Mouse (Mus musculus) liver, embryonic 14.5 days (tissue): ENCODE measurements around the gene Jaml. TPM values are rescaled to one million over a fixed set of nuclear protein-coding genes. Genes with fewer than 3 reads are reported as not detected.

Experiments
- ATAC-seq: fragments of 200-750 bp; cut with Nextera tagmentation; 2 replicates; pipeline ENCODE4 v1.8.0; 2017; ENCODE audit warnings: moderate number of reproducible peaks, mild to moderate bottlenecking, moderate library complexity; ENCODE audit not compliant: insufficient read depth
- DNase-seq, 3 experiments: peaks; one replicate each; pipeline ENCODE4 v3.0.0-alpha.2; 2012 to 2013; ENCODE audit warnings: low read depth in 3 of 3, low spot score in 3 of 3
- H3K27ac ChIP-seq: fragments of 300-500 bp; sonication (generic); 2 replicates; pipeline ENCODE4 v1.5.1; 2014; ENCODE audit warnings: moderate library complexity, mild to moderate bottlenecking, control low read depth, inconsistent platforms
- H3K27me3 ChIP-seq: fragments of 300-500 bp; sonication (generic); 2 replicates; pipeline ENCODE4 v1.6.1; 2014; ENCODE audit warnings: mild to moderate bottlenecking, low read length, moderate library complexity; ENCODE audit not compliant: control insufficient read depth, insufficient read depth
- H3K36me3 ChIP-seq: fragments of 300-500 bp; sonication (generic); replicated peaks from 2 replicates; pipeline ENCODE4 v1.6.1; 2014; ENCODE audit warnings: low read depth; ENCODE audit not compliant: control insufficient read depth, insufficient read depth
- H3K4me1 ChIP-seq, 2 experiments: fragments of 200-500 bp in 1 of 2; fragments of 300-500 bp in 1 of 2; sonication (generic) in 1 of 2; replicated peaks; 2 replicates each; pipeline ENCODE4 v1.6.1; 2012 to 2014; ENCODE audit warnings: antibody characterized with exemption in 1 of 2, inconsistent platforms in 1 of 2, low read length in 1 of 2; ENCODE audit not compliant: control insufficient read depth in 2 of 2, insufficient read depth in 2 of 2
- H3K4me2 ChIP-seq: fragments of 300-500 bp; sonication (generic); 2 replicates; pipeline ENCODE4 v1.6.1; 2014; ENCODE audit warnings: low read depth, mild to moderate bottlenecking, control low read depth, moderate library complexity
- H3K4me3 ChIP-seq, 2 experiments: fragments of 200-500 bp in 1 of 2; fragments of 300-500 bp in 1 of 2; sonication (generic) in 1 of 2; 2 replicates each; pipeline ENCODE4 v1.5.1; 2012 to 2014; ENCODE audit warnings: low read depth in 2 of 2, low read length in 2 of 2, mild to moderate bottlenecking in 2 of 2, control low read depth in 1 of 2, inconsistent platforms in 1 of 2, moderate library complexity in 1 of 2; ENCODE audit not compliant: insufficient read depth in 1 of 2
- H3K9ac ChIP-seq: fragments of 300-500 bp; sonication (generic); replicated peaks from 2 replicates; pipeline ENCODE4 v1.6.1; 2014; ENCODE audit warnings: mild to moderate bottlenecking, control low read depth, moderate library complexity
- H3K9me3 ChIP-seq: fragments of 300-500 bp; sonication (generic); 2 replicates; pipeline ENCODE4 v1.6.1; 2016; ENCODE audit warnings: low read length, mixed read lengths; ENCODE audit not compliant: control insufficient read depth
- CTCF ChIP-seq: IDR thresholded peaks from 2 replicates; pipeline ENCODE4 v1.5.1; 2016; ENCODE audit warnings: antibody characterized with exemption, low read depth, control low read depth
- EP300 ChIP-seq: IDR thresholded peaks from 2 replicates; pipeline ENCODE4 v1.6.1; 2016; ENCODE audit warnings: antibody characterized with exemption, low read depth
- WGBS: fragments of 180-500 bp; shearing (Covaris S2); extraction: QIAGEN DNeasy Blood & Tissue Kit; methylation state at CpG from one replicate; pipeline ENCODE4 v1.1.7; 2014; ENCODE audit not compliant: insufficient replicate concordance; 5-methylcytosine and 5-hydroxymethylcytosine counted together
- polyA plus RNA-seq, 2 experiments: library from polyadenylated mRNA; depleted of rRNA in 1 of 2; stranded (reverse) in 1 of 2; unstranded in 1 of 2; fragments of >200 nt; fragmentation: Nextera tagmentation in 1 of 2; extraction: Ambion mirVana in 1 of 2; gene quantifications; 2 replicates each; pipeline versions ENCODE4 v1.2.1 to v1.2.3; 2012 to 2014

Gene Jaml
- polyA plus RNA-seq, 2 experiments, result 0.09 to 0.25 TPM

- peaks cover 35% of the 10 kb centered on the region for H3K27me3 ChIP-seq
These were observed 59.4 kb downstream of the Jaml start, which contains the start of gene Scn4b for GRCm38 (mm10) chr9:45138191-45139032. Gene Scn4b, plus strand, starts transcription at chr9:45138395.

GRCm38 (mm10) chr9:45139082-45139481, 60.1 kb downstream of the Jaml start:
- 11% methylated on average over 7 of the region's 7 CpGs for WGBS
- no peaks in the 10 kb centered on the region for H3K9me3 ChIP-seq
- ATAC-seq (no peak), DNase-seq (no peak)
- peak overlapping the region; percentile 43 for H3K4me2 ChIP-seq
- H3K4me3 ChIP-seq, result peak overlapping the region in 1 of 2 experiments; percentile 23; a peak in 2 of 4 replicates
- TF ChIP-seq CTCF (no peak), EP300 (no peak)
- H3K9ac ChIP-seq, result no peak overlapping the region
- peaks cover 35% of the 10 kb centered on the region for H3K27me3 ChIP-seq
- H3K36me3 ChIP-seq, result no peaks in the 10 kb centered on the region
- no peak overlapping the region for H3K27ac ChIP-seq
- peaks cover 0 to 2% of the 10 kb centered on the region in 2 experiments; a peak in 1 of 4 replicates for H3K4me1 ChIP-seq

More at GRCm38 (mm10) chr9:45138191-45139032, 59.4 kb downstream of the Jaml start, which contains the start of gene Scn4b:
- Histone ChIP-seq H3K9ac (no peak within 1 kb of the TSS), H3K36me3 (no peaks in the 10 kb centered on the region), H3K4me2 (peak within 1 kb of the TSS; percentile 43), H3K4me1 (peaks cover 0 to 2% of the 10 kb centered on the region in 2 experiments; a peak in 2 of 4 replicates), H3K27ac (no peak within 1 kb of the TSS), H3K9me3 (no peaks in the 10 kb centered on the region), H3K4me3 (peak within 1 kb of the TSS; percentile 23 to 27)
- 1% methylated on average over 76 of the region's 76 CpGs for WGBS
- ATAC-seq, result no peak
- TF ChIP-seq EP300 (no peak), CTCF (no peak)
- DNase-seq, result no peak

- ATAC-seq (no peak), DNase-seq (no peak)
- no peak overlapping the region for H3K27ac ChIP-seq
- 44% methylated on average over 7 of the region's 7 CpGs for WGBS
- H3K4me3 ChIP-seq, result no peak overlapping the region
- no peak overlapping the region for H3K9ac ChIP-seq
- H3K4me2 ChIP-seq, result no peak overlapping the region
- TF ChIP-seq EP300 (no peak), CTCF (no peak)
- H3K27me3 ChIP-seq, result peaks cover 37% of the 10 kb centered on the region
- H3K36me3 ChIP-seq, result no peaks in the 10 kb centered on the region
- H3K9me3 ChIP-seq, result no peaks in the 10 kb centered on the region
- H3K4me1 ChIP-seq, result peaks cover 0 to 2% of the 10 kb centered on the region in 2 experiments; a peak in 1 of 4 replicates
These were observed 62.0 kb downstream of the Jaml start for GRCm38 (mm10) chr9:45140945-45141344.

GRCm38 (mm10) chr9:45142686-45143085, 63.7 kb downstream of the Jaml start:
- Histone ChIP-seq H3K27ac (no peak overlapping the region), H3K4me3 (no peak overlapping the region), H3K9ac (no peak overlapping the region), H3K36me3 (no peaks in the 10 kb centered on the region), H3K9me3 (no peaks in the 10 kb centered on the region), H3K27me3 (peaks cover 28% of the 10 kb centered on the region), H3K4me2 (no peak overlapping the region), H3K4me1 (peaks cover 0 to under 1% of the 10 kb centered on the region in 2 experiments; a peak in 1 of 4 replicates)
- ATAC-seq (no peak), DNase-seq (no peak)
- TF ChIP-seq CTCF (no peak), EP300 (no peak)
- 50% methylated on average over 3 of the region's 3 CpGs for WGBS
